Mouse (Mus musculus) C2C12 (cell line): ENCODE data around the gene Grin2a. TPM values are rescaled to one million over a fixed set of nuclear protein-coding genes. Genes with fewer than 3 reads are reported as not detected.

Source experiments
- H3K27me3 ChIP-seq: one replicate; pipeline ENCODE4 v1.6.1; 2011; ENCODE audit not compliant: control insufficient read depth, insufficient read depth, insufficient read length
- H3K36me3 ChIP-seq: one replicate; pipeline ENCODE4 v1.6.1; 2011; ENCODE audit not compliant: control insufficient read depth, insufficient read depth
- H3K4me3 ChIP-seq: one replicate; pipeline ENCODE4 v1.5.1; 2011; ENCODE audit warnings: mild to moderate bottlenecking, control low read depth; ENCODE audit not compliant: poor library complexity, insufficient read depth, severe bottlenecking
- H3K79me2 ChIP-seq: one replicate; pipeline ENCODE4 v1.6.1; 2011; ENCODE audit not compliant: control insufficient read depth, insufficient read depth
- H3K79me3 ChIP-seq: one replicate; pipeline ENCODE4 v1.6.1; 2011; ENCODE audit warnings: low read depth, control low read depth
- H3ac ChIP-seq: one replicate; pipeline ENCODE3; 2011; ENCODE audit warnings: low read depth; ENCODE audit not compliant: control insufficient read depth, insufficient read length
- CEBPB ChIP-seq: IDR thresholded peaks from one replicate; pipeline ENCODE4 v1.6.1; 2011; ENCODE audit warnings: low read depth, mild to moderate bottlenecking, control low read depth, moderate library complexity
- CTCF ChIP-seq: IDR thresholded peaks from one replicate; pipeline ENCODE4 v1.5.1; 2011; ENCODE audit not compliant: control insufficient read depth, insufficient read depth, insufficient read length
- FOSL1 ChIP-seq: IDR thresholded peaks from one replicate; pipeline ENCODE4 v1.8.0; 2011; ENCODE audit warnings: mild to moderate bottlenecking, low read length; ENCODE audit not compliant: poor library complexity, insufficient read depth, severe bottlenecking
- MAX ChIP-seq: IDR thresholded peaks from one replicate; pipeline ENCODE4 v1.6.1; 2011; ENCODE audit warnings: mild to moderate bottlenecking, control low read depth
- MYOD1 ChIP-seq: IDR thresholded peaks from one replicate; pipeline ENCODE4 v1.6.1; 2011; ENCODE audit warnings: low read depth; ENCODE audit not compliant: control insufficient read depth, insufficient read length
- MYOG ChIP-seq: IDR thresholded peaks from one replicate; pipeline ENCODE4 v1.6.1; 2011; ENCODE audit not compliant: control insufficient read depth, insufficient read length; ENCODE audit errors: extremely low read depth
- USF1 ChIP-seq: IDR thresholded peaks from one replicate; pipeline ENCODE4 v1.6.1; 2011; ENCODE audit warnings: low read depth, mild to moderate bottlenecking, control low read depth, moderate library complexity
- polyA plus RNA-seq: library from polyadenylated mRNA; unstranded; fragments of >200 nt; fragmentation: generic; extraction: Trizol; gene quantifications from one replicate; pipeline ENCODE4 v1.2.1, GENCODE M21; 2012; ENCODE audit warnings: missing spikeins

The Grin2a gene
- polyA plus RNA-seq, 1 experiment = 0.01 TPM

DNA sequence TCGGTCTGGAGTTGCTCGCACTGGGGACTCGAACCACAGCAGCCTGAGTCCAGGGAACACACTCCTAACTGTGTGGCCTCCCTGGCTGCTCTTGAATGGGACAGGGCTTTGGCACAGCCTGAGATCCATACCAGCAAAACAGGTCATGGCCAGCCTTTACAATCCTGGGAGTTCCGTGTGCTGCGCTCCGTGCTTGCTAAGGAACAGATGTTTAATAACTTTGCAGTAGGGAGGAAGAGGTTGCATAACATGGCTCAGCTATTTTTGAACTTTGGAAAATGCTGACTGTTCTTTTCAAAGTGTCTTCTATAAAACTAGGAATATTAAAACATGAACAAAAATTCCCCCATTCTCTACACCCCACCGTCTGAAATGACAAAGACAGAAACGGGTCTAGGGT, 238.5 kb downstream of the Grin2a start:
- H3ac ChIP-seq = no peak overlapping the region
- H3K79me3 ChIP-seq = no peaks in the 10 kb centered on the region
- no peaks in the 10 kb centered on the region for H3K27me3 ChIP-seq
- no peaks in the 10 kb centered on the region for H3K79me2 ChIP-seq
- no peaks in the 10 kb centered on the region for H3K36me3 ChIP-seq
- no peak overlapping the region for H3K4me3 ChIP-seq
- TF ChIP-seq CEBPB = no peak
- no peak for TF ChIP-seq USF1
- TF ChIP-seq CTCF = no peak
- TF ChIP-seq MYOD1 = no peak
- TF ChIP-seq MAX = no peak
- TF ChIP-seq FOSL1 = no peak
- no peak for TF ChIP-seq MYOG

- TF ChIP-seq MYOD1 = no peak
- TF ChIP-seq MYOG = no peak
- no peak for TF ChIP-seq USF1
- TF ChIP-seq MAX = no peak
- TF ChIP-seq CEBPB = no peak
- TF ChIP-seq CTCF = no peak
- no peak for TF ChIP-seq FOSL1
- no peaks in the 10 kb centered on the region for H3K27me3 ChIP-seq
- no peaks in the 10 kb centered on the region for H3K79me3 ChIP-seq
- H3K36me3 ChIP-seq = no peaks in the 10 kb centered on the region
- H3K4me3 ChIP-seq = no peak overlapping the region
- H3K79me2 ChIP-seq = no peaks in the 10 kb centered on the region
- no peak overlapping the region for H3ac ChIP-seq
Measured at GRCm38 (mm10) chr16:9754061-9754460, 241.3 kb downstream of the Grin2a start.

- Histone ChIP-seq H3K79me2 (no peaks in the 10 kb centered on the region), H3K27me3 (no peaks in the 10 kb centered on the region), H3K36me3 (no peaks in the 10 kb centered on the region), H3ac (no peak overlapping the region), H3K79me3 (no peaks in the 10 kb centered on the region), H3K4me3 (no peak overlapping the region)
- no peak for TF ChIP-seq MYOG
- no peak for TF ChIP-seq MYOD1
- TF ChIP-seq MAX = no peak
Measured at GRCm38 (mm10) chr16:9753045-9753444, 242.3 kb downstream of the Grin2a start.

GRCm38 (mm10) chr16:9752600-9752999, 242.8 kb downstream of the Grin2a start:
- H3ac ChIP-seq = no peak overlapping the region
- no peaks in the 10 kb centered on the region for H3K79me2 ChIP-seq
- no peaks in the 10 kb centered on the region for H3K36me3 ChIP-seq
- no peaks in the 10 kb centered on the region for H3K27me3 ChIP-seq
- TF ChIP-seq MYOG (no peak), CTCF (no peak), CEBPB (no peak), MYOD1 (no peak), MAX (no peak), FOSL1 (no peak), USF1 (no peak)
- no peaks in the 10 kb centered on the region for H3K79me3 ChIP-seq
- no peak overlapping the region for H3K4me3 ChIP-seq

DNA sequence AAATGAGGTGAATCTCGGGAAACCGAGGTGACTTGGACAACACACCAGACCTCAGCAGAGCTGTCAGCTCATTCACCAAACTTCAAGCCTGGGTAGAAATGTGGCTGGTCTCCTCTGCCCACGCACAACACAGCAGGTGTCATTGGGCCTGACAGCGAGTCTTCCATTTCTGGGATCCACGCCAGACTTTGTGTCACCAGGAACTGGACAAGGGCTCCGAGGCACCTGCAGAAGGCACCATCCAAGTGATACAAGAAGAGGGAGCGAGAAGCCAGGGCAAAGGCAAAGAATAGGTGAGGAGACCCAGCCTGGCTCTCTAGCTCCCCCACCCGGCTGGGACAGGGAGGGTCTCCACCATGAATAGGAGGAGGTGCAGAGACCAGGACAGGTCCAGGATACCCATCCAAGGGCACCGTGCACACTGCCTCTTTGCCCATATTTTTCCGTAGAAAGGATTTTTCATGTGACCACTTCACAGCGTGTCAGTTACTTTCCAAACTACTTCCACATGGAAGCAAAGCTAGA, 244.3 kb downstream of the Grin2a start:
- no peak for TF ChIP-seq CTCF
- TF ChIP-seq MYOG = no peak
- TF ChIP-seq CEBPB = no peak
- TF ChIP-seq MAX = no peak
- TF ChIP-seq MYOD1 = no peak
- no peak for TF ChIP-seq USF1
- no peak for TF ChIP-seq FOSL1
- no peaks in the 10 kb centered on the region for H3K79me2 ChIP-seq
- H3ac ChIP-seq = no peak overlapping the region
- no peaks in the 10 kb centered on the region for H3K36me3 ChIP-seq
- no peaks in the 10 kb centered on the region for H3K27me3 ChIP-seq
- no peak overlapping the region for H3K4me3 ChIP-seq
- no peaks in the 10 kb centered on the region for H3K79me3 ChIP-seq

DNA sequence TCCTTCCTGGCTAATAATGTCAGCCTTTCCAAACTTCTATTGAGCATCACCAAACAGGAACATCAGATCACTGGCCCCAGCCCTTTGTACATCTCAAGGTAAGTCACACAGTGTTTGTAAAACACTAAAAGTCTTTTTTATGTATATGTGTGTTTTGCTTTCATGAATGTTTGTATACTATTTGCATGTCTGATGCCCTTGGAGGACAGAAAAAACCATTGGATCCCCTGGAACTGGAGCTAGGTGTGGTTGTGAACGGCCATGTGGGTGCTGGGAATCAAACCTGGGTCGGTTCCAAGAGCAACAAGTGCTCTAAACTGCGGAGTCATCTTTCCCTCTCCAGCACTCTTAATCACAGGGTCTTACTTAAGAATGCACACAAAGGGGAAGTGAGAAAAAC, 245.7 kb downstream of the Grin2a start:
- Histone ChIP-seq H3K36me3 (no peaks in the 10 kb centered on the region), H3ac (no peak overlapping the region), H3K79me2 (no peaks in the 10 kb centered on the region), H3K27me3 (no peaks in the 10 kb centered on the region), H3K79me3 (no peaks in the 10 kb centered on the region), H3K4me3 (no peak overlapping the region)
- TF ChIP-seq CEBPB (no peak), CTCF (no peak), USF1 (no peak), MYOD1 (no peak), MYOG (no peak), MAX (no peak), FOSL1 (no peak)
